Mouse (Mus musculus): ENCODE measurements at regions not wholly inside any gene's neighbourhood (a gene's known extent, or its start where the extent isn't known, plus 50 kb on each side); places are given as distances from the start of the nearest gene placed in this dataset.

DNA sequence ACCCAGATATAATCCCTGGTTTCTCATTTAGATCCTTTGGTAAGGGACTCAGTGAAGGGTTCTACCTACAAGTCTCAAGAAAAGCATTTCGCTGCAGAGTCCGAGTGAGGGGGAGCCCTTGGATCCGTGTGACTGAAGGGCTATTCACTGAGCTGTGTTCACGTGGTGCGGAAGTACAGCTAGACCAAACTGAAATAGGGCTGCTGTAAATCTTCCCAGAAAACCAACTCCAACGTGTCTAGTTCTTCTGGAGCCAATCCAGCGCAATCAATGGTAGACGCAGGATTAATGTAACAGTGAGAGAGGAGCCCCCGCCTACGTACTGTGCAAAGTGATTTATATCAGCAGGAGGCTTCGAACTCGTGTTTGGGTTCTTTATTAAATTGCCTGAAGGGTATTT lies 461.9 kb downstream of the Ate1 start:
- no peak for ATAC-seq (ENCODE audit: insufficient read depth, low FRiP score)

DNA sequence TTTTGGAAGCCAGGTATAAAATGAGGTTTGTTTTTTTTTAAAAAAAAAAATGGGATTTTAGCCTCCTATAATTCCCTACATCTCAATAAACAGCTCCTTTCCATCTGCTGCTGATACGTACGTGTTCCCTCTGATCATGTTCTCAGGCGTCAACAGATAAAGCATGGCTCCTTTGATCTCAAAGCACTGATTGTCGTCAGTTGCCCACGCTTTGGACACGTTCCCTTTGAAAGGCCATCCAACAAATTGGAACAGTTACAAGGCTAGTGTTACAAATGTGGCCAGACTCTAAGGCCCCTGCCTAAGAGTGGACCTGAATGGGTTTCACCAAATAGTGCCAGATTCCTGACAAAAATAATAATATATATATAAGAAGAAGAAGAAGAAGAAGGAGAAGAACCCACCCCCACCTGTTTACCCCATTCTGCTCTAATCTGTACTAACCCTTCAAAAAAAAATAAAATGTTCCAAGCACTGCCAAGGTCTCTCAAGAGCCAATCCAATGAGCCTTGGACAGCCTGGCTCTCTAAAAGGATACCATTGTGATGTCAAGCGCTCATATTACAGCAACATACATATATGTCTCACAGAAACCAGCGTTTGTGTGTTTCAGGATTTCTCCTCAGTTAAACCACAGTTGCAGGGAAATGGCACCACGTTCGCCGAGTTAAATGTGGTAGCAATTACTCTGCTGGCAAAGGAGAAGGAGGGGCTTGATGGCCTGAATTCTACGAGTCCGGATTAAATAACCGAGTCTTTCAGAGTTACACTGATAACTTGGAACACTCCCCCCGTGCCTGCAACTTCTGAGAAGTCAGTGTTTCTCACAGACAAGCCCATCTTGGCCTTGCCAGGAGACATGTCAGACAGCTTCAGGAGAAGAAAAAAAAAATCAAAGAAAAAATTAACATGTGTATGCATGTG lies 460.2 kb downstream of the Ate1 start:
- Histone ChIP-seq H3K27me3 (ENCODE audit: control insufficient read depth, insufficient read depth, low read length) (no peaks in the 10 kb centered on the region), H3K4me1 (ENCODE audit: control insufficient read depth, insufficient read depth, low read length) (peaks cover 6% of the 10 kb centered on the region; the same call in 1 of the 2 replicates), H3K9ac (ENCODE audit: low read length) (no peak overlapping the region), H3K4me2 (ENCODE audit: low read depth, low read length) (no peak overlapping the region), H3K36me3 (ENCODE audit: control insufficient read depth, insufficient read depth, low read length) (no peaks in the 10 kb centered on the region), H3K9me3 (replicated peaks; ENCODE audit: control insufficient read depth, low read length) (no peaks in the 10 kb centered on the region), H3K4me3 (replicated peaks; ENCODE audit: low read length) (no peak overlapping the region), H3K27ac (ENCODE audit: low read length) (no peak overlapping the region)
- WGBS = 61% methylated on average over 15 of the region's 15 CpGs
- ATAC-seq (ENCODE audit: insufficient read depth, low FRiP score) = no peak

More for the DNA sequence above, 461.9 kb downstream of the Ate1 start:
- WGBS = 53% methylated on average over 12 of the region's 12 CpGs
- 0 out of 2 replicates have a peak, but pooled peaks cover 6% of the 10 kb centered on the region for H3K4me1 ChIP-seq (ENCODE audit: control insufficient read depth, insufficient read depth, low read length)
- H3K27ac ChIP-seq (ENCODE audit: low read length) = no peak overlapping the region
- H3K4me2 ChIP-seq (ENCODE audit: low read depth, low read length) = no peak overlapping the region
- no peaks in the 10 kb centered on the region for H3K36me3 ChIP-seq (ENCODE audit: control insufficient read depth, insufficient read depth, low read length)
- no peak overlapping the region for H3K4me3 ChIP-seq (replicated peaks; ENCODE audit: low read length)
- H3K9me3 ChIP-seq (replicated peaks; ENCODE audit: control insufficient read depth, low read length) = no peaks in the 10 kb centered on the region
- no peaks in the 10 kb centered on the region for H3K27me3 ChIP-seq (ENCODE audit: control insufficient read depth, insufficient read depth, low read length)
- H3K9ac ChIP-seq (ENCODE audit: low read length) = no peak overlapping the region

- Histone ChIP-seq H3K27ac (ENCODE audit: low read length) (no peak overlapping the region), H3K9ac (ENCODE audit: low read length) (no peak overlapping the region), H3K4me2 (ENCODE audit: low read depth, low read length) (no peak overlapping the region), H3K36me3 (ENCODE audit: control insufficient read depth, insufficient read depth, low read length) (no peaks in the 10 kb centered on the region), H3K4me1 (ENCODE audit: control insufficient read depth, insufficient read depth, low read length) (peaks cover 8% of the 10 kb centered on the region; the same call in 1 of the 2 replicates), H3K4me3 (replicated peaks; ENCODE audit: low read length) (no peak overlapping the region), H3K27me3 (ENCODE audit: control insufficient read depth, insufficient read depth, low read length) (no peaks in the 10 kb centered on the region), H3K9me3 (replicated peaks; ENCODE audit: control insufficient read depth, low read length) (no peaks in the 10 kb centered on the region)
- no peak for ATAC-seq (ENCODE audit: insufficient read depth, low FRiP score)
- 30% methylated on average over 7 of the region's 7 CpGs for WGBS
These were observed 455.7 kb downstream of the Ate1 start for GRCm38 (mm10) chr7:130064500-130064899.

DNA sequence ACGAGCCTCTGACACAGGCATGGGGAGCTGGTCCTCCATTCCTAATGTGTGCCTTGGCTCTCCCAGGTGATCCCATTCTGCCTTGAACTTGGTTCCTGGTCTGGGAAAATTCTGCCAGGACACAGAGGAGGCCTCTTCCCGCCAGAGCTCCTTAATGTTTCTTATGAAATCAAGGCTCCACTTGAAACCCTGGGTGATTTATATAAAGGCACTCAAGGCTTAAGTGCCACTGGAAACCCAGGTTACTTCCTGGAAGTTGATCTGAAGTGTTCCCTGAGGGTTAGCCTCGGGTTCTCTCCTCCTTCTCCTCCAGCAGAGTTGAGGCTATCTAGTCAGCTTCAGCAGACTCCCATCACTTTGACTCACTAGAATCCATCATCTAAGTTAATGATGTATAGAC lies 451.9 kb downstream of the Ate1 start:
- Histone ChIP-seq H3K36me3 (ENCODE audit: control insufficient read depth, insufficient read depth, low read length) (no peaks in the 10 kb centered on the region), H3K4me3 (replicated peaks; ENCODE audit: low read length) (no peak overlapping the region), H3K4me2 (ENCODE audit: low read depth, low read length) (no peak overlapping the region), H3K4me1 (ENCODE audit: control insufficient read depth, insufficient read depth, low read length) (peaks cover 4% of the 10 kb centered on the region), H3K9ac (ENCODE audit: low read length) (no peak overlapping the region), H3K9me3 (replicated peaks; ENCODE audit: control insufficient read depth, low read length) (no peaks in the 10 kb centered on the region), H3K27me3 (ENCODE audit: control insufficient read depth, insufficient read depth, low read length) (no peaks in the 10 kb centered on the region), H3K27ac (ENCODE audit: low read length) (no peak overlapping the region)
- 56% methylated on average over 3 of the region's 3 CpGs for WGBS
- no peak for ATAC-seq (ENCODE audit: insufficient read depth, low FRiP score)

DNA sequence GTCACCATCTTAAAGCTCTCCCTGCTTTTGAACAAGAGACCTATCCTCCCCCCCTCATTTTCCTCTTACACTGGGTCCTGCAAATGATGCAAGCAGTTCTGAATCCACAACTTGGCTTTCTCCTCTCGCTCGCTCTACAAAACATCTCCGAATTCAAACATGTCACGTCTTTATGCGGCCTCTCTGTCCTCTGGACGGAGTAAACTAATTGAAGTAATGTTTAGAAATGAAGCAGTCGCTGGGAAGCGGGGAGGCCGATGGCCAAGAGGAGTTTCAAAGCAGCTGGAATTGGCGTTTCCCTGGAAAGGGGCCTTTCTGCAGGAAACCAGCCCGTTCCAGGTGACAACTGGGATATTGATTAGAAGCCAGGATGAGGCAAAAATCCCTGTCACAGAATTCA lies 446.8 kb downstream of the Ate1 start:
- Histone ChIP-seq H3K27me3 (ENCODE audit: control insufficient read depth, insufficient read depth, low read length) (no peaks in the 10 kb centered on the region), H3K36me3 (ENCODE audit: control insufficient read depth, insufficient read depth, low read length) (no peaks in the 10 kb centered on the region), H3K4me2 (ENCODE audit: low read depth, low read length) (peak overlapping the region; percentile 49), H3K4me1 (ENCODE audit: control insufficient read depth, insufficient read depth, low read length) (peaks cover 10% of the 10 kb centered on the region), H3K4me3 (replicated peaks; ENCODE audit: low read length) (peak overlapping the region; percentile 30), H3K9me3 (replicated peaks; ENCODE audit: control insufficient read depth, low read length) (no peaks in the 10 kb centered on the region), H3K9ac (ENCODE audit: low read length) (peak overlapping the region; percentile 56), H3K27ac (ENCODE audit: low read length) (peak overlapping the region; percentile 92)
- 21% methylated on average over 11 of the region's 11 CpGs for WGBS
- ATAC-seq (ENCODE audit: insufficient read depth, low FRiP score) = peak; percentile 68; the same call in 1 of the 2 replicates

GRCm38 (mm10) chr7:130073890-130074819 lies 446.0 kb downstream of the Ate1 start:
- Histone ChIP-seq H3K9me3 (replicated peaks; ENCODE audit: control insufficient read depth, low read length) (no peaks in the 10 kb centered on the region), H3K9ac (ENCODE audit: low read length) (peak overlapping the region; percentile 56), H3K27me3 (ENCODE audit: control insufficient read depth, insufficient read depth, low read length) (no peaks in the 10 kb centered on the region), H3K4me2 (ENCODE audit: low read depth, low read length) (peak overlapping the region; percentile 49), H3K36me3 (ENCODE audit: control insufficient read depth, insufficient read depth, low read length) (no peaks in the 10 kb centered on the region), H3K4me3 (replicated peaks; ENCODE audit: low read length) (peak overlapping the region; percentile 30), H3K4me1 (ENCODE audit: control insufficient read depth, insufficient read depth, low read length) (peaks cover 10% of the 10 kb centered on the region), H3K27ac (ENCODE audit: low read length) (peak overlapping the region; percentile 92)
- WGBS = 11% methylated on average over 27 of the region's 27 CpGs
- peak; percentile 34; the same call in 1 of the 2 replicates for ATAC-seq (ENCODE audit: insufficient read depth, low FRiP score)

GRCm38 (mm10) chr7:130082662-130083061 lies 437.5 kb downstream of the Ate1 start:
- no peaks in the 10 kb centered on the region for H3K27me3 ChIP-seq (ENCODE audit: control insufficient read depth, insufficient read depth, low read length)
- ATAC-seq (ENCODE audit: insufficient read depth, low FRiP score) = no peak
- H3K4me3 ChIP-seq (replicated peaks; ENCODE audit: low read length) = no peak overlapping the region
- no peak overlapping the region for H3K4me2 ChIP-seq (ENCODE audit: low read depth, low read length)
- WGBS = 80% methylated on average over 4 of the region's 4 CpGs
- H3K4me1 ChIP-seq (ENCODE audit: control insufficient read depth, insufficient read depth, low read length) = peaks cover 6% of the 10 kb centered on the region; the same call in 1 of the 2 replicates
- no peaks in the 10 kb centered on the region for H3K9me3 ChIP-seq (replicated peaks; ENCODE audit: control insufficient read depth, low read length)
- no peak overlapping the region for H3K27ac ChIP-seq (ENCODE audit: low read length)
- no peaks in the 10 kb centered on the region for H3K36me3 ChIP-seq (ENCODE audit: control insufficient read depth, insufficient read depth, low read length)
- no peak overlapping the region for H3K9ac ChIP-seq (ENCODE audit: low read length)

DNA sequence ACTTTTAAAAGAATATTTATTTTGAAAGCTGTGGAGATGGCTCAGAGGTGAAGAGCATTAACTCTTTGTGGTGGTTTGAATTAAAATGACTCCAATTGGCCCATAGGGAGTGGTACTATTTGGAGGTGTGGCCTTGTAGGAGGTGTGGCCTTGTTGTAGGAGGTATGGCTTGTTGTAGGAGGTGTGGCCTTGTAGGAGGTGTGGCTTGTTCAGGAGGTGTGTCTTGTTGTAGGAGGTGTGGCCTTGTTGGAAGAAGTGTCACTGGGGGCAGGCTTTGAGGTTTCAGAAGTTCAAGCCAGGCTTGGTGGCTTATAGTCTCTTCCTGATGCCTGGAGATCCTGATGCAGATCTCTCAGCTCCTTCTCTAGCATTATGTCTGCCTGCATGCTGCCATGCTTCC lies 434.5 kb downstream of the Ate1 start:
- no peak overlapping the region for H3K9ac ChIP-seq (ENCODE audit: low read length)
- H3K27me3 ChIP-seq (ENCODE audit: control insufficient read depth, insufficient read depth, low read length) = no peaks in the 10 kb centered on the region
- H3K4me3 ChIP-seq (replicated peaks; ENCODE audit: low read length) = no peak overlapping the region
- no peak overlapping the region for H3K27ac ChIP-seq (ENCODE audit: low read length)
- peaks cover 4% of the 10 kb centered on the region; the same call in 1 of the 2 replicates for H3K4me1 ChIP-seq (ENCODE audit: control insufficient read depth, insufficient read depth, low read length)
- no peak overlapping the region for H3K4me2 ChIP-seq (ENCODE audit: low read depth, low read length)
- H3K9me3 ChIP-seq (replicated peaks; ENCODE audit: control insufficient read depth, low read length) = no peaks in the 10 kb centered on the region
- H3K36me3 ChIP-seq (ENCODE audit: control insufficient read depth, insufficient read depth, low read length) = no peaks in the 10 kb centered on the region
- ATAC-seq (ENCODE audit: insufficient read depth, low FRiP score) = no peak
